Mouse (Mus musculus) liver, postnatal 0 days (tissue): Measurements from ENCODE around the gene Gp1ba.

Source experiments
- CTCF ChIP-seq: sonication (generic); IDR thresholded peaks from 2 replicates; pipeline ENCODE4 v1.5.1; 2016; ENCODE audit warnings: antibody characterized with exemption, low read depth
- EP300 ChIP-seq: IDR thresholded peaks from 2 replicates; pipeline ENCODE4 v1.6.1; 2016; ENCODE audit warnings: antibody characterized with exemption, low read depth, mild to moderate bottlenecking

DNA sequence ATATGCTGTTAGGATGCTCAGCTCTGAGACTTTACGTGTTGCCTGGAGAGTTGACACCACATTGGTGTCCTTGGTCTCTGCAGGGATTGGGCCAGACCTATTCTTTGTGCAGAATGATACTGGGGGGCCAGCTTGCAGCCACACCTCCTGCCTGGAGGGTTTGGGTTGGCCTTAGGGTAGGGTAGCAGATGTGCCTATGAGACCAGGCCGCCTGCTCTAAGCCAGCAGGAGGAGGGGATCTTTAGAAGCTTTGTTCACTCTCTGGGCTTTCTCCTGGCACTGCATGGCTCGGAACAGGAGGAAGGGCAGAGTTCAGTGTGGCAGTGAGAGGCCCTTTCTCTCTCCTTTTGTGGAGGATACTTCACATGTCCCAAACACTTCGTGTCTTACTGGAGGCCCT, 42.8 kb upstream of the Gp1ba start:
- TF ChIP-seq CTCF = no peak
- TF ChIP-seq EP300 = no peak
